1 mouse cellular context compared by ENCODE assay signal in genomic region chr2:162927918-162928585, GRCm38 (mm10).
TF ChIP-seq lines count a peak whose summit lies in the region.

No protein-coding gene starts in this region.

TF ChIP-seq in MEL, 35 proteins besides CTCF, POLR2A, EP300 and RAD21:
- TF ChIP-seq NRF1 (IDR thresholded peaks at IDR 0.05; ENCODE audit: insufficient read depth, low read depth, low read length, poor library complexity, severe bottlenecking): no peak
- TF ChIP-seq USF2 (IDR thresholded peaks at IDR 0.05; ENCODE audit: borderline replicate concordance in 1 of 2, insufficient read depth in 1 of 2, low read depth in 1 of 2, low read length in 2 of 2): no peak
- peak; percentile 72; the same call in 1 of the 2 replicates for TF ChIP-seq TBP (IDR thresholded peaks at IDR 0.05; ENCODE audit: low read depth, low read length)
- TF ChIP-seq SMC3 (IDR thresholded peaks at IDR 0.05; ENCODE audit: low read depth, low read length): no peak
- peak; percentile 44; the same call in 1 of the 2 replicates for TF ChIP-seq SIN3A (IDR thresholded peaks at IDR 0.05; ENCODE audit: low read length)
- TF ChIP-seq TAL1 (IDR thresholded peaks at IDR 0.05; ENCODE audit: low read length): peak; percentile 86
- TF ChIP-seq MAZ (IDR thresholded peaks at IDR 0.05; ENCODE audit: low read depth, low read length): no peak
- peak; percentile 70 for TF ChIP-seq TCF12 (IDR thresholded peaks at IDR 0.05; ENCODE audit: low read depth, low read length)
- no peak for TF ChIP-seq MEF2A (IDR thresholded peaks at IDR 0.05; ENCODE audit: extremely low read depth, insufficient replicate concordance, low read depth, low read length, poor library complexity, severe bottlenecking)
- no peak for TF ChIP-seq KAT2A (conservative IDR thresholded peaks at IDR 0.05; ENCODE audit: low read depth, low read length)
- no peak for TF ChIP-seq ZMIZ1 (IDR thresholded peaks at IDR 0.05; ENCODE audit: low read depth, low read length)
- no peak for TF ChIP-seq ZKSCAN1 (IDR thresholded peaks at IDR 0.05; ENCODE audit: low read depth, low read length)
- TF ChIP-seq GABPA (IDR thresholded peaks at IDR 0.05; ENCODE audit: low read depth, low read length): no peak
- no peak for TF ChIP-seq HCFC1 (IDR thresholded peaks at IDR 0.05; ENCODE audit: low read depth, low read length)
- no peak for TF ChIP-seq ZC3H11A (IDR thresholded peaks at IDR 0.05; ENCODE audit: low read depth, low read length)
- TF ChIP-seq GATA1 (IDR thresholded peaks at IDR 0.05; ENCODE audit: low read depth, low read length): peak; percentile 61
- no peak for TF ChIP-seq ELF1 (IDR thresholded peaks at IDR 0.05; ENCODE audit: low read depth, low read length)
- TF ChIP-seq ETS1 (IDR thresholded peaks at IDR 0.05; ENCODE audit: low read depth, low read length): peak; percentile 71
- no peak for TF ChIP-seq RCOR1 (IDR thresholded peaks at IDR 0.05; ENCODE audit: low read depth, low read length)
- no peak for TF ChIP-seq MYB (IDR thresholded peaks at IDR 0.05; ENCODE audit: low read depth, low read length)
- no peak; the same call in 1 of the 2 replicates for TF ChIP-seq BHLHE40 (IDR thresholded peaks at IDR 0.05; ENCODE audit: borderline replicate concordance, low read depth, low read length)
